Mouse (Mus musculus): Measurements from ENCODE around the gene Tbrg4.

- no peak for TF ChIP-seq POLR2A (IDR thresholded peaks at IDR 0.05; ENCODE audit: extremely low read depth, insufficient read depth, low read length)
- peak; percentile 84 for TF ChIP-seq CTCF (IDR thresholded peaks at IDR 0.05; ENCODE audit: low read depth, low read length)
Observed at GRCm38 (mm10) chr11:6628568-6628967, 2.7 kb upstream of the Tbrg4 start.

Data from liver, adult 2 months (tissue).